Mouse (Mus musculus): ENCODE data around the gene Srebf2.

DNA sequence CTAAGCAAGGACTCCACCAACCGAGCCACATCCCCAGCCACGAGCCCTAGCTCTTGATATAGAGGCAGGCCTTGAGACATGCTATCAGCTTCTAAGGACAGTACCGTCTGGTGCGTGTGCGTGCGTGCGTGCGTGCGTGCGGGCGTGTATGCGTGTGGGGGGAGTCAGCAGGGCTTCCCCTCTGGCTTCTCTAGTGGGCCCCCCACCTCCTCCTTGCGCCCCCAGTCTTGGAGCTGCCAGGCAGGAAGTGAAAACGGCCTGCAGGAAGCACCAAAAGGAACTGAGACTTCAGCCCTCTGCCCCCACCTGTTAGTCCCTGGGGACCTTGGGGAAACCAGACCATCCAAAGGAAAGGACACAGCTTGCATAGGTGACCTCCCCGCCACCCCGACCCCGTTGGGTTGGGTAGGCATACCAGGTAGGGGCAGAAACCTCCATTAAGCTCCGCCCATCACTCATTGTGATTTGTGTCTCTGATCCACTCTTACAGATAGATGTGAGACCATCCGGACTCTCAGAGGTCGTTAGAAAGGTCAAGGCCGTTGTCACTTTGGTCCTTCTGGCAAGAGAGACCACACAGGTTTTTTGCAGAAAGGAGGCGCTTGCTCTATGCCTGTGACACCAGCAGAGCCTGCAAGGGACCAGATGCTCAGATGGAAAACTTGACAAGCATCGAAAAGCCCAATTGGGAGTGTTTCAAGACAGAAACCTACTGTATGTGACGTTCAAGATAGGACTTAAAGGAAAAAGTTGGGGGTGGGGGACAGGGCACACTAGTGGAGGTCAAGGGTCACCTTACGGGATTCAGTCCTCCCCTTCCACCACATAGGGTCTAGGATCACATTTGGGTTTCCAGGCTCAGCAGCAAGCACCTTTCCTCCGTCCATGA, 72.0 kb downstream of the Srebf2 start:
- TF ChIP-seq CTCF (IDR thresholded peaks at IDR 0.05; ENCODE audit: borderline replicate concordance, control insufficient read depth, extremely low read depth, insufficient read depth, low read length, poor library complexity) (no peak), POLR2A (IDR thresholded peaks at IDR 0.05; ENCODE audit: control insufficient read depth, extremely low read depth, insufficient read depth, low read length, poor library complexity) (no peak)
